Mouse (Mus musculus): ENCODE data around the gene Praf2. TPM values are rescaled to one million over a fixed set of nuclear protein-coding genes. Genes with fewer than 3 reads are reported as not detected.
A peak's percentile ranks its signal among the peaks of the same experiment; 100 is the strongest.
"Not testable (repeated sequence)": the region's sequence is repeated elsewhere in the genome, so short reads cannot be mapped to it uniquely, and the experiment has no call there.

The Praf2 gene
- total RNA-seq, 4 experiments from 2014 or later = 93.3 to 107 (median 103) TPM

- peak in 1 of 2 experiments; percentile 41 for DNase-seq (ENCODE audit: low spot score in 2 of 2)
These were observed 11.3 kb downstream of the Praf2 start for GRCm38 (mm10) chrX:7739336-7740081.

DNA sequence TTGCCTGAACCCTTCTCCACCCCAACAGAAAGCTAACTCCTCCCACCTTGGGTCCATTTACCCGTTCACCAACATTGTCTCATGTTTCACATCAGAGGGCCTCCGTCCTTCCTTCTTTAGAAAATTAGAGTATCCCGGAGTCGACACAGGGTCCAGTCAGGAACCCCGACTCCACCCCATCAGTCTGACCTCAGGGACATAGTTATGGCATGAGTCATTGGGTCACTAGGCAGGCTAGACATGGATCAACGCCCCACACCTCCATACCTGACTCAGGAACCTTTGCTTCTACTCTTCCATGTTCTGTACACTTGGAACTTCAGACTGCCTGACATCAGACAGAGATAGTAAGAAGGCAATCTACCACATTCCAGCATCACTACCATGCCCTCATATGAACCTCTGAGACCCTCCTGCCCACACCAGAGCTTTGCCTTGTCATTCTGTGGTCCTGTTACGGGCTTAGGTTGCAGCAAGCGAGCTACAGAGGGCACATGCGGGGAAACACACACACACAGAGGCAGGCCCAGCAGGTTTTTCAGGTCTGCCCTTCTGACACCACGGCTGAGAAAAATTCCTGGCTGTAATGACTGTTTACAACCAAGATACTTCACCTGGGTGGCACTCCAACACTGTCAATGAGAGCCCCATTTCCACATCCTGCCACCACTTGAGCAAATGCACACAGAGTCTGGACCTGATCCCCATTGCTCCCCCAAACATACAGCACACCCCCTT, 12.0 kb downstream of the Praf2 start:
- DNase-seq (ENCODE audit: low spot score in 2 of 2) = no peak

DNA sequence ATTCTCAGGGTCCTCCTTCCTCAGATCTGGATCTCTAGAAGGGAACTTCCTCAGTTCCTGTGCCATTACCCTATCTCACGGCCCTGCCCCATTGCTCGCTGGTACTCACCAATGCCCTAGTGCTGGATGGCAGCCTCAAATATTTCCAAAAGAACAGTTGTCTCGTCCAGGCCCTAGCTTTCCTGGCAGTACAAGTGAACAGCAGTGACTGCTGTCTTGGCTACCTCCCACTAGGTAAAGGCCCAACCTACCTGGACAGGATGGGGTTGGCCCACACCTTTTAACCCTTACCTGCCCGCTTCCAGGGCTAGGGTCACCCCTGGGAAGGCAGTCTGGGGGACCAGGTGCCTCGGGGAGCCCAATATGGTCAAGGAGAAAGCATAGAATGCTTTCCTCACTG, 12.9 kb downstream of the Praf2 start:
- DNase-seq (ENCODE audit: low spot score in 2 of 2) = no peak

GRCm38 (mm10) chrX:7743470-7743869, 15.2 kb downstream of the Praf2 start:
- DNase-seq (ENCODE audit: low spot score in 2 of 2) = no peak

DNA sequence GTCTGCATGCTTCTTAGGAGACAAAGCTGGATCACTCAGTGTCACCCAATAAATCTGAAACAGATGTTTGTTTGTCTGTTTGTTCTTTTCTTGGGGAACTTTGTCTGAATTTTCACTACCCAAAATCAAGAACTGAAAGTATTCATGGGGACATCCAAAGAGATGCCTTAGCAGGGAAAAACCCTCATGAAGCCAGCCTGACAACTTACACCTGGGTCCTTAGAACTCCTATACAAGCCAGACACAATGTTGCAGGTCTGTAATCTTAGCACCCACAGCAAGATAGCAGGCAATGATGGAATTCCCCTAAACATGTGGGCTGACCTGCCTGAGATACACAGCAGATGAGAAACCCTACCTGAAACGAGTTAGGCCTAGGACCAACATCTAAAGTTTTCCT, 16.7 kb downstream of the Praf2 start:
- no peak for DNase-seq (ENCODE audit: low spot score in 2 of 2)

DNA sequence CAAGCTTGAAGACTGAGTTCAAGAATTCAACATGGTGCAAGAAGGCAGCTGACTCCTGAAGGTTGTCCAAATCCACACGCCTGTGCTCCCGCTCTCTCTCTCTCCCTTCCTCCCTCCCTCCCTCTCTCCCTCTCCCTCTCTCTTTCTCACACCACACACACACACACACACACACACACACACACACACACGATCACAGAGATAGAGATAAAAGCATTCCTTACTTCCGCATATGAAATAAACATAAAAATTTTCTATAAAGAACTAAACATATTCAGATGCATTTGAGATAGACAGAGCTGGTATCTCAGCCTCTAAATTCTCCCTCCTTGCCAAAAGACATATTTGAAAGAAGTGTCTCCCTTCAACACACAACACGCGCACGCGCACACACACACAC, 17.2 kb downstream of the Praf2 start:
- DNase-seq (ENCODE audit: low spot score in 2 of 2) = no peak

- DNase-seq (ENCODE audit: low spot score in 2 of 2) = peak in 1 of 2 experiments; percentile 72
These were observed 22.3 kb downstream of the Praf2 start, which contains the start of gene Ccdc120 for GRCm38 (mm10) chrX:7750432-7751116. Gene Ccdc120, minus strand, starts transcription at chrX:7750905.

- not testable (repeated sequence) for DNase-seq (ENCODE audit: low spot score in 2 of 2)
These were observed 25.4 kb downstream of the Praf2 start for GRCm38 (mm10) chrX:7753627-7754026.

DNA sequence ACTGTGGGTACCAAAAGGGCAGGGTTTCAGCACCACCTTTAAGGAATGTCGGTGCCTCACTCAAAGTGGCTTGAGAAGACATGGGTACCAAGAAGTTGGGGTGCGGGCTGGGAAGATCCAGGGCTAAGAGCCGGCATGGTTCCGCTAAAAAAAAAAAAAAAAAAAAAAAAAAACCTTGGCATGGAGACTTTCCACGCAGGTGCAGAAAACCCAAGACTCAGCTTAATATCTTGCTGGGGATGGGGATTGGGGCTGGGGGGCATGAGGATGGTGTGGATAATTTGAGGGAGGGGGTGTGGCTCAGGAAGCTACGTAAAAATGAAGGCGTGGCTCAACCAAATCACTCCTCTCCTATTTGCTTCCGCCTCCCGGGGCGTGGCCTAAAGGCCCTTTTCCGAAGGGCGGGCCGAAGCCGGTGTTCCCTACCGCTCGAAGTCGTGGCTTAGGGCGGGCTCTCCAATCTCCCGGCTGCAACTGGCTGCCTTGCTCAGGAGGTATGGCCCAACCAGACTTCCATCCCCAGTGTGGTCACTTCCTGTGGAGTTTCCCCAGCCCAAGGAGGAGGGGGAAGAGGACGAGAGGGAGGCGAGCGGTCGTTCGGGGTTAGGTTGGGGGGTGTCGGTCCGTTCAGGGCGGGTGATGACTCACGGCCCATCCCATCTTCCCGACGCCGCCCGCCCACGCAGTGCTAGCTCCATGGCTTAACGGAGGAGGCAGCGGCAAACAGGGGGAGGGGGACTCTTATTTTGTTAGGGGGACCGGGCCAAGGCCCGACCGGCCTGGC, 34.1 kb downstream of the Praf2 start, which contains the start of gene Tfe3:
Gene Tfe3, plus strand, starts transcription at position 424 of the 784 bp plus-strand sequence.
- peak; percentile 50 to 95 for DNase-seq (ENCODE audit: low spot score in 2 of 2)

DNA sequence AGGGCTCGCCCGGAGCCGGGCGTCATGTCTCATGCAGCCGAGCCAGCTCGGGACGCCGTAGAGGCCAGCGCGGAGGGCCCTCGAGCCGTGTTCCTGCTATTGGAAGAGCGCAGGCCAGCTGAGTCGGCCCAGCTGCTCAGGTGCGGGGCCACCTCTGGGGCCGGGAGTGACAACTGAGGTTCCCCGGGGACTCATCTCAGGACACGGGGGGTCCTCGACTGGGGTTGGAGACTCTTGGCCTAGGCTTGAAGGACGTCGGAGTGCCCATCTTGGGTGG, 34.6 kb downstream of the Praf2 start:
- DNase-seq (ENCODE audit: low spot score in 2 of 2) = no peak

- DNase-seq (ENCODE audit: low spot score in 2 of 2) = no peak
These were observed 35.6 kb downstream of the Praf2 start for GRCm38 (mm10) chrX:7763631-7764393.

GRCm38 (mm10) chrX:7764657-7765280, 36.5 kb downstream of the Praf2 start:
- no peak for DNase-seq (ENCODE audit: low spot score in 2 of 2)

GRCm38 (mm10) chrX:7765281-7765670, 37.0 kb downstream of the Praf2 start:
- DNase-seq (ENCODE audit: low spot score in 2 of 2) = no peak

DNA sequence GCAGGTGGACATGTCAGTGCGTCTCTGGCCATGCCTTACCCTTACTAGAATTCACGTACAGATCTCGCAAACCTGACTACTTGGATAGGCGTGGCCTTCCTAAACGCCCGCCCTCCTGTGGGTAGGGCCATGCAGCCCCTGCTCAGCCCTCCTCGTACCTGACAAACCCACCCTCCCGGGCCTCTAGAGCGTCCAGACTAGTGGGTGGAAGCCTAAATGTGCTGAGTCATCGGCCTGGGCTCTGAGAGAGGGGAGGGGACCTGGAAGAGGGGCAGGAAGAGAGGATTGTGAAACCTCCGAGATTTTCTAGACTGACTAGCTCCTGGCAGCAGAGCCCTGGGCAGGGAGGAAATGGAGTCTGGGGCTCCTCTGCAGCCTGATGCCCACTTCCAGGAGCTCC, 37.5 kb downstream of the Praf2 start:
- peak in 1 of 2 experiments; percentile 38 for DNase-seq (ENCODE audit: low spot score in 2 of 2)

GRCm38 (mm10) chrX:7769302-7770017, 41.2 kb downstream of the Praf2 start:
- no peak for DNase-seq (ENCODE audit: low spot score in 2 of 2)

GRCm38 (mm10) chrX:7772766-7773165, 44.5 kb downstream of the Praf2 start:
- no peak for DNase-seq (ENCODE audit: low spot score in 2 of 2)

GRCm38 (mm10) chrX:7775501-7776205, 47.4 kb downstream of the Praf2 start:
- no peak for DNase-seq (ENCODE audit: low spot score in 2 of 2)

DNA sequence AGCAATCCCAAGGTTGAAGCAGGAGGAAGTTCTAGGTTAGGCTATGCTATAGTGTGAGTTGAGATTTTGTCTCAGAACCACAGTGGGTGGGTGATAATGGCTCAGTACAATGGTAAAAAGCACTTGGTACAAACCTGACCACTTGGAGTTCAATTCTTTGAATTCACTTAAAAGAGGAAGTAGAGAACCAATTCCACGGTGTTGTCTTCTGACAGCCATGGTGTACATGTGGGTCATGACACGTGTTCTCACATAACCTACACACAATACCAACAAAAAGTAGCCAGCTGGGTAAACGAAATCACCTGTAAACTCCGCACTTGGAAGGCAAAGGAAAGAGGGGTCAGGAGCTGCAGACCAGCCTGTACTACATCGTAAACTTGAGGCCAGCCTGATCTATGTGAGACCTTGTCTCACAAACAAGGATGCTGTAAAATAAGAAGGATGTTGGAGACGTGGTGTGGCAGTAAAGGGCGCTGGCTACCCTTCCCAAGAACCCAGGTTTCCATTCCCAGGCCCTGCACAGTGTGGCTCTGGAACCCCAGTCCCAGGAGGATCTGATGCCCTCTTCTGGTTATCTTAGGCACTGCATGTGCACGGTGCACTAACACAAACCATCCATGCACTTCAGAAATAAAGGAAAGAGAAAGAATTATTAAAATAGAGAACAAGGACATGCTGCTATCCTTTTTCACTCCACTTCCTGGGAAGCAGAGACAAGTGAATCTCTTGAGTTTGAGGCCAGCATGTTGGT, 48.3 kb downstream of the Praf2 start:
- DNase-seq (ENCODE audit: low spot score in 2 of 2) = peak in 1 of 2 experiments; percentile 26
